Mouse (Mus musculus) myocyte (in vitro differentiated cells): ENCODE results near the gene Il13. TPM values are rescaled to one million over a fixed set of nuclear protein-coding genes. Genes with fewer than 3 reads are reported as not detected.

ENCODE experiments used
- H3K27me3 ChIP-seq: one replicate; pipeline ENCODE4 v1.6.1; 2011; ENCODE audit not compliant: control insufficient read depth, insufficient read depth, insufficient read length
- H3K36me3 ChIP-seq: one replicate; pipeline ENCODE4 v1.6.1; 2011; ENCODE audit not compliant: control insufficient read depth, insufficient read depth
- H3K4me2 ChIP-seq: one replicate; pipeline ENCODE4 v1.6.1; 2011; ENCODE audit warnings: low read depth, control low read depth
- H3K4me3 ChIP-seq: one replicate; pipeline ENCODE4 v1.5.1; 2011; ENCODE audit warnings: mild to moderate bottlenecking, control low read depth, moderate library complexity
- H3K79me2 ChIP-seq: one replicate; pipeline ENCODE4 v1.6.1; 2011; ENCODE audit not compliant: control insufficient read depth, insufficient read depth
- H3ac ChIP-seq: one replicate; pipeline ENCODE4 v1.6.1; 2011; ENCODE audit not compliant: control insufficient read depth, insufficient read length
- CEBPB ChIP-seq: IDR thresholded peaks from 2 replicates; pipeline ENCODE4 v1.6.1; 2011; ENCODE audit warnings: mild to moderate bottlenecking, moderate library complexity; ENCODE audit not compliant: poor library complexity, insufficient read depth, severe bottlenecking
- E2F4 ChIP-seq: IDR thresholded peaks from one replicate; pipeline ENCODE4 v1.6.1; 2011; ENCODE audit warnings: mild to moderate bottlenecking, control low read depth, moderate library complexity; ENCODE audit not compliant: insufficient read depth
- MAX ChIP-seq: IDR thresholded peaks from one replicate; pipeline ENCODE4 v1.6.1; 2011; ENCODE audit warnings: low read depth, mild to moderate bottlenecking, control low read depth
- MYOD1 ChIP-seq, 3 experiments: IDR thresholded peaks; one replicate each; pipeline ENCODE4 v1.6.1; 2011; ENCODE audit warnings: control low read depth in 2 of 3, low read depth in 2 of 3, mild to moderate bottlenecking in 2 of 3, moderate library complexity in 1 of 3; ENCODE audit not compliant: insufficient read length in 2 of 3, control insufficient read depth in 1 of 3
- MYOG ChIP-seq, 3 experiments: IDR thresholded peaks; one replicate each; pipeline ENCODE4 v1.6.1; 2011; ENCODE audit warnings: control low read depth in 2 of 3, low read depth in 2 of 3, mild to moderate bottlenecking in 2 of 3; ENCODE audit not compliant: insufficient read length in 2 of 3, control insufficient read depth in 1 of 3, insufficient read depth in 1 of 3
- POLR2A ChIP-seq: IDR thresholded peaks from one replicate; pipeline ENCODE4 v1.6.1; 2011; ENCODE audit warnings: low read depth, mild to moderate bottlenecking, control low read depth, moderate library complexity; ENCODE audit not compliant: insufficient read length
- POLR2AphosphoS2 ChIP-seq: IDR thresholded peaks from one replicate; pipeline ENCODE4 v1.6.1; 2011; ENCODE audit warnings: low read depth, control low read depth; ENCODE audit not compliant: insufficient read length
- REST ChIP-seq: IDR thresholded peaks from one replicate; pipeline ENCODE4 v1.6.1; 2011; ENCODE audit warnings: mild to moderate bottlenecking, control low read depth, moderate library complexity; ENCODE audit not compliant: insufficient read depth, insufficient read length
- SRF ChIP-seq: IDR thresholded peaks from one replicate; pipeline ENCODE4 v1.6.1; 2011; ENCODE audit warnings: low read depth; ENCODE audit not compliant: control insufficient read depth, insufficient read length
- TCF12 ChIP-seq: IDR thresholded peaks from one replicate; pipeline ENCODE4 v1.6.1; 2011; ENCODE audit warnings: mild to moderate bottlenecking, control low read depth; ENCODE audit not compliant: poor library complexity, insufficient read depth, severe bottlenecking
- TCF3 ChIP-seq: IDR thresholded peaks from one replicate; pipeline ENCODE4 v1.6.1; 2011; ENCODE audit warnings: low read depth, control low read depth; ENCODE audit not compliant: insufficient read length
- USF1 ChIP-seq: IDR thresholded peaks from one replicate; pipeline ENCODE4 v1.6.1; 2011; ENCODE audit warnings: low read depth, mild to moderate bottlenecking, control low read depth, moderate library complexity
- polyA plus RNA-seq: library from polyadenylated mRNA; unstranded; fragments of >200 nt; fragmentation: generic; extraction: Trizol; gene quantifications from one replicate; pipeline ENCODE4 v1.2.1, GENCODE M21; 2012; ENCODE audit warnings: missing spikeins

The Il13 gene
- polyA plus RNA-seq, 1 experiment, result not detected

DNA sequence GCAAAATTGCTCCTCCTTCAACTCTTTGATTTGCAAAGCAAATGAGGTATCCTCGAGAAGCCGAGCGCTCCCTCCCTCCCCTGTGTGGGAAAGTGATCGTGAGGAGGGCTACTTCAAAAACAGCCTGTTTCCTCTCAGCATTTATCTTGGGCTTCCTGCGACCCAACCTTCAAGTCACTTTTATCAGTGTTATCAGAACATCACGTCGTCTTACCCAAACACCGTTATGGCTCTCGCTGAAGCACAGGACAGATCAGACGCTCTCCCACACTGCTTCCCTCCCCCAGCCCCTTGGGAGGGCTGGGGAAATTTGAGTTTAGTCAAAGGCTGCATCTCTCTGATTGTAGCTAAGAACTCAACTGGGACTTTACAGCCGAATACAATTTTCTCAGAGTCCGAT lies 28.9 kb downstream of the Il13 start:
- H3K4me2 ChIP-seq, result no peak overlapping the region
- no peak for TF ChIP-seq SRF
- no peak for TF ChIP-seq MAX
- TF ChIP-seq POLR2AphosphoS2, result no peak
- no peak for TF ChIP-seq REST
- no peak for TF ChIP-seq CEBPB
- no peak overlapping the region for H3K4me3 ChIP-seq

DNA sequence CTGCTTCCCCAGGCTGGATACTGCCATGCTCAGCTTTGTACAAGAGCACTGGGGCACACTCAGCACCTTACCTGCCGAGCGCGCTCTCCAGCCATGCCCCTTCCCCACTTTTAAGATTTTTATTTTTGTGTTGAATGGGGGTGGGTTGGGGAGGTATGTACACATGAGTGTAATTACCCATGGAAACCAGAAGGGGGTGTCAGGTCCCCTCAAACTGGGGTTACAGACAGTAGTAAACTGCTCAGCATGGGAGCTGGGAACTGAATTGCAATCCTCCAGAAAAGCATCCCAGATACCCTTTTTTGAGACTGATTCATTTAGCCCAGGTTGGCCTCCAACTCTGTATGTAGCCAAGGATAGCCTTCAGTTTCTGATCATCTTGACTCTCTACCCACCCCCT lies 29.5 kb downstream of the Il13 start:
- Histone ChIP-seq H3K27me3 (no peaks in the 10 kb centered on the region), H3K79me2 (no peaks in the 10 kb centered on the region), H3ac (no peak overlapping the region), H3K4me3 (no peak overlapping the region), H3K4me2 (no peak overlapping the region), H3K36me3 (peaks cover 10% of the 10 kb centered on the region)
- TF ChIP-seq SRF, result no peak
- no peak for TF ChIP-seq CEBPB
- TF ChIP-seq POLR2AphosphoS2, result no peak
- no peak for TF ChIP-seq MAX
- no peak for TF ChIP-seq E2F4
- TF ChIP-seq MYOG (IDR thresholded peaks at IDR 0.05; ENCODE audit: control insufficient read depth in 1 of 3, insufficient read depth in 1 of 3, insufficient read length in 2 of 3, low read depth in 2 of 3), result no peak
- TF ChIP-seq TCF3, result no peak
- no peak for TF ChIP-seq USF1
- no peak for TF ChIP-seq MYOD1 (IDR thresholded peaks at IDR 0.05; ENCODE audit: control insufficient read depth in 1 of 3, insufficient read length in 2 of 3, low read depth in 2 of 3)
- no peak for TF ChIP-seq TCF12
- TF ChIP-seq POLR2A, result no peak
- no peak for TF ChIP-seq REST

More for the DNA sequence above, 28.9 kb downstream of the Il13 start:
- no peaks in the 10 kb centered on the region for H3K79me2 ChIP-seq
- no peak overlapping the region for H3ac ChIP-seq
- H3K36me3 ChIP-seq, result peaks cover 10% of the 10 kb centered on the region
- no peaks in the 10 kb centered on the region for H3K27me3 ChIP-seq

DNA sequence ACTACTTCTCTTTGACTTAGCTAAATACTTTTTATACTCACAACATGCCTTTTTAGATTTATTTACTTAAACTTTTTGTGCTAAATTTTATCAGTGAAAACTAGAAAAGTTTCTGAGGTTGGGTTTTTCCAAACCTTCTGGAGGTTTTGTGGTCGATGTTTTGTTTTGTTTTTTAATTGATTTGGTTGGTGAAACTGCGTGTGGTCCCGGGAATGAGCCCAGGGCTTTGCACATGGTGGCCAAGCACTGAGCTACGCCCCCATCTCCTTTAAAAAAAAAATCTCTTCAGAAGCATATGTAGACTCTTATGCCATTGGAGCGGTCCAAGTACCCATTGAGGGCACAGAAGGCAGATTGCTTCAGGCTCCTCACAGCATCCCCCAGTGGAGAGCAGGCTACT lies 43.4 kb downstream of the Il13 start:
- H3K79me2 ChIP-seq, result no peaks in the 10 kb centered on the region
- TF ChIP-seq MYOG (IDR thresholded peaks at IDR 0.05; ENCODE audit: control insufficient read depth in 1 of 3, insufficient read depth in 1 of 3, insufficient read length in 2 of 3, low read depth in 2 of 3) (no peak), CEBPB (no peak), USF1 (no peak), SRF (no peak), POLR2A (no peak), MAX (no peak), TCF3 (no peak), POLR2AphosphoS2 (no peak)
- H3ac ChIP-seq, result no peak overlapping the region
- peaks cover 49% of the 10 kb centered on the region for H3K36me3 ChIP-seq
- H3K27me3 ChIP-seq, result no peaks in the 10 kb centered on the region
- H3K4me2 ChIP-seq, result no peak overlapping the region
- H3K4me3 ChIP-seq, result no peak overlapping the region

DNA sequence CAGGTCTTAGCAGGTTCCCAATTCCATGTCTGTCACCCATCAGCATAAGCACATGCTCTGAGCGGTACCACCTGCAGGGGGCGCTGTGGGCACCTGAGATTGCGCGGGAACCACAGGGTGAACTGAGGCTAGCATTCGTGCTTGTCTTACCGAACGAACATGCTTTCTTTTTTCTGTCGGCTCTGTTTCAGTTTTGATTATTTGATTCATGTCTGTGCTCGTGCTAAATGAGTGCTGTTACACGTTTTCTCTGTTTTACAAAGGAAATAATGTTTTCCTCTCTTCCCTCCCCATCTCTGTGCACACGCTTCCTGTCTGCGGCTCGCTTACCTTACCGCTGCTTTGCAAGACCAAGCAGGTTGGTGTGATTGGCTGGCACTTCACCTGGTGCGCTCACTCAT lies 44.1 kb downstream of the Il13 start:
- no peaks in the 10 kb centered on the region for H3K27me3 ChIP-seq
- no peak for TF ChIP-seq POLR2A
- TF ChIP-seq E2F4, result no peak
- no peak for TF ChIP-seq USF1
- peaks cover 54% of the 10 kb centered on the region for H3K36me3 ChIP-seq
- H3K4me3 ChIP-seq, result no peak overlapping the region
- no peak overlapping the region for H3ac ChIP-seq
- no peaks in the 10 kb centered on the region for H3K79me2 ChIP-seq
- no peak overlapping the region for H3K4me2 ChIP-seq

DNA sequence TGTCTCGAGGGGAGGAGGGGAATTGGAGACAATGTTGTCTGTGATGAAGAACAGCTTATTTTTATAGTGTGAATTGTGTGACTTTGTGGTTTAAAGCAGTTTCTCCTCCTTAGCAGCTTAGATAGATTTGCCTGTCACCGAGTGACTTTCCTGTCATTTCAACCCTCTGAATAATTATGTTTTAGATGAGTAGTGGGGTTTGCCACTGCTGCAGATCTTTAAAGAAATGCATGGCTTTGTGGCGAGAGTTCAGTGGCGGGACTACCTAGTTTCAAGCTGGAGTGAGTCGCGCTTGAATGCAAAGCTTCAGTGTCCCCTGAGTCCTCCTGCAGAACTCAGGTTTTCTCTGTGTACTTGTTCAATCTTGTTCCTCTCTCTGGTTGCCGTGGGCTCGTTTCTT lies 46.2 kb downstream of the Il13 start:
- Histone ChIP-seq H3ac (no peak overlapping the region), H3K4me2 (no peak overlapping the region), H3K4me3 (no peak overlapping the region), H3K36me3 (peaks cover 51% of the 10 kb centered on the region), H3K79me2 (no peaks in the 10 kb centered on the region), H3K27me3 (no peaks in the 10 kb centered on the region)
- TF ChIP-seq USF1 (no peak), REST (no peak), E2F4 (no peak), MYOD1 (IDR thresholded peaks at IDR 0.05; ENCODE audit: control insufficient read depth in 1 of 3, insufficient read length in 2 of 3, low read depth in 2 of 3) (no peak), POLR2AphosphoS2 (no peak), MYOG (IDR thresholded peaks at IDR 0.05; ENCODE audit: control insufficient read depth in 1 of 3, insufficient read depth in 1 of 3, insufficient read length in 2 of 3, low read depth in 2 of 3) (no peak), TCF12 (no peak)

DNA sequence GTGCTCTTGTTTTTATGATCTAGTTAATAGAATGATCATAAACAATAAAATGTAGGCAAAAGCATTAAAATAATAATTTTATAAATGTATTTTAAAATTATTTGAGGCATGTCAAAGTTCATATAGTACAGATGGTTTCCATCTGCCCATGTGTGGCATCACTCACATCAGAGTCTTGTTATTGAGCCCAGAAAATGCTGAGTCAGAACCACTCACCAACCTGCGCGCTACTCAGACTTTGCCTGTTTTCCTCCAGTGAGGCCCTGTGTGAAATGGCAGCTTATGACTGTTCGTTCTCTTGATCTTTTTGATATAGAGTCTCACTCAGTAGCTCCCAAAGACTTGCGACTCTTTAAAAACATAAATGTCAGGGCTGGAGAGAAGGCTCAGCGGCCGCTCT lies 49.0 kb downstream of the Il13 start:
- Histone ChIP-seq H3ac (no peak overlapping the region), H3K27me3 (no peaks in the 10 kb centered on the region), H3K79me2 (no peaks in the 10 kb centered on the region), H3K4me3 (no peak overlapping the region), H3K36me3 (peaks cover 50% of the 10 kb centered on the region), H3K4me2 (no peak overlapping the region)
- TF ChIP-seq MYOD1 (IDR thresholded peaks at IDR 0.05; ENCODE audit: control insufficient read depth in 1 of 3, insufficient read length in 2 of 3, low read depth in 2 of 3), result no peak
- no peak for TF ChIP-seq USF1
- no peak for TF ChIP-seq POLR2A
- no peak for TF ChIP-seq MYOG (IDR thresholded peaks at IDR 0.05; ENCODE audit: control insufficient read depth in 1 of 3, insufficient read depth in 1 of 3, insufficient read length in 2 of 3, low read depth in 2 of 3)
- no peak for TF ChIP-seq MAX
- no peak for TF ChIP-seq REST
- no peak for TF ChIP-seq TCF12
- TF ChIP-seq POLR2AphosphoS2, result no peak
- no peak for TF ChIP-seq SRF
- TF ChIP-seq E2F4, result no peak
- no peak for TF ChIP-seq CEBPB
- TF ChIP-seq TCF3, result no peak
